Mouse (Mus musculus) 3134 (cell line): ENCODE measurements around the gene Sparc.

Experiments used
- DNase-seq: peaks from one replicate; pipeline ENCODE4 v3.0.0-alpha.2; 2011; ENCODE audit warnings: low spot score; ENCODE audit not compliant: insufficient read length; ENCODE audit errors: extremely low read depth

Gene Sparc

DNA sequence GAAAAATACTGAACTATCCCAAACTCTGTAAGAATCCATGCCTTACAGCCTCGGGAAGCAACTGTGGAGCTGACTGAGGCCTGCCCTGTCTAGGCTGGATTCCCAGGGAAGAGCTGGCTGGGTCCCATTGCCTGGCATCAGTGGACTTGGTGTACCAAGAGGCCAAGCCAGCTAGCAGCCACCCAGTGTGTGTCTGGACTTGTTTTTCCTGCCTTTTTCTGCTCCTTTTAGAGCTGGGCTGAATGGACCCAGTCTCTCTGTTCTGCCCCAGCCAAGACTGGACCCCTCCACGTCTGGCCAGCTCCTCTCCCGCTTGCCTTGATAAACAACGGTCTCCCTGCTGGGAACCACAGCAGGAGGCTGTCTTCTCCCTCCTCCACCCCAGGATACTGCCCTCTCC is 15.0 kb upstream of the Sparc start:
- DNase-seq: no peak

DNA sequence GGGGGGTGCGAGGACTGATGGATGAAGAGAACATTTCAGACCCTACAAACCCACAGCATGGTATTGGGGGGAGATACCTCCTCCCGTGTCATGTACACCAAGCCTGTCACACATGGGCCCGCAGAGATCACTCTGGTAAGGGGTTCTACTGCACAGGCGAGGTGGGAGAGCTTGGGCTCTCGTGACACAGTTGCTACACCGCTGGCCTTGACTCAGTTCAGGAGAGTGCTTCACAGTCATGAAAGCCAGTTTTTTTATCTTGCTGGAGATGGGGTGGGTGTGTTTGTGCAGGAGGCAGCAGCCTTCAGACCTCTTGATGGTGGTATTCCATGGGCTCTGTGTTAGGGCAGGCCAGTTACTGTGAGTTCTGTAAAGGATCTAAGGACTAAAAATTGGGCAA is 13.1 kb upstream of the Sparc start:
- no peak for DNase-seq

DNA sequence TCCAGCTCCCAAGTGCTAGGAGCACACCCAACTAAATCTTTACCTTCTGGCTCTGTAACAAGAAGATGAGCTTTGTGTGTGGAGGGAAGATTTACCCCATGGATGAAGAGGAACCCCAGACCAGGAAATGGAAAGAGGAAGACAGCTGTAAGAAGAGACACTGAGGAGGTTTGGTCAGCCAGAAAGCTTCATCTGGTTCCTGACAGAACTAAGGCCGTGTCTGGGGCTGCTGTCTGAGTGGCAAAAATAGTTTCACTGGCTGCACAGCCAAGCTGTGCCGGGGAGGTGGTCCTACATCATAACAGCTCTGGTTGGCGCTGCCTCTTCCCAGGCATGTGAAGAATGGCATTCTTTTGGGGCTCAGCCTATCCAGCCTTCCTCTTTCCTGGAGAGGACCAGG is 10.0 kb upstream of the Sparc start:
- DNase-seq: no peak

DNA sequence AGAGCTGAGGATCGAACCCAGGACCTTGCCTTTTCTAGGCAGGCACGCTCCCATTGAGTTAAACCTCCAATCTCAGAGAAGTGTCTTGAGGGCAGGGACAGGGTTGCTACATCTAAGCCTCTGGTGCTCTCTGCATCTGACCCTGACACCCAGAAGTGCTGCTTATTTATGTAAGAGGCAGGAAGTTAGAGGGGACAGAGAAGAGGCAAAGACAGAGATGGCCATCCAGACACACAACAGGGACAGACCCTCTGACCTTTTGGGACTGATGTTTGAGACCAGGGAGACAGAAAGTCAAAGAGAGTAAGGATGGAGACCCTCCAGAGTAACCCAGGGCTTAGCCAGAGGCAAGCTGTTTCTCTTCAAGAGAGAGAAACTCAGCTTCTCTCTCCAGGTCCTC is 7.0 kb upstream of the Sparc start:
- DNase-seq: no peak

DNA sequence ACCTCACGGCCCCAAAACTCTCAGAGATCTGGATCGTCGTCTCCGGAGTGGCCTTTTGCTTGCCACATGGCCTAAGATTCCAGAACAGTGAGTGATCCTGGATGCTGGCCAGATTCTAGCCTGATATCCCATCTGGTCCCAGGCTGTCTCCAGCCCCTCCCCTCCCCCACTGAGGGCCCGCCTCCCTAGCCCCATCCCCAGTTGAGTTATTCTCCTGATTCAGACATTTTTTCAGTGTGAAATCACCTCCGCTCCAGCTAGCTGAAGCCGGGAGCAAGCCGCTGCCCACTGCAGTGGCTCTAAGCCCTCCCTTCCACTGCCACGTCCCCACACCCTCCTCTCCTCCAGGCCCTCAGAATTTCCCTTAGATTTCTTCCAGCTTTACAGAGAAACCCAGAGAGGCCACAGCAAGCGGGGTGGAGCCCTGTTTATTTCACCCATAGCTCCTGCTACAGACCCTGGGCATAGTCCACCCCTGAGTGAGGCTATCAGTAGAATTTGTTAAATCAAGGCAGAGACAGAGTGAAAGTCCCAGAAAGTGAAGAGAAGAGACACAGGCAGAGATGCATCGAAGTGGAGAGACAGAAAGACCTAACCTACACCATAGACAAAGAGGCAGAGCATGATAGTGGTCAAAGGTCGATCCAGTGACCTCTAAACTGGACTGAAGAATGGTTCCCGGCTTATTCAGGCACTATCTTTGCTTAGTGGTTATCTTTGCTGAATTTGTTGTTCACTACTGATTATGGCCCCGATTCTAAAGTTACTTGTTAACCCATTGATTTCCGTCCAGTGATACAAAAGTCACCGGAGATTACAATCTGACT is 5.4 kb upstream of the Sparc start:
- peak; percentile 97 for DNase-seq

DNA sequence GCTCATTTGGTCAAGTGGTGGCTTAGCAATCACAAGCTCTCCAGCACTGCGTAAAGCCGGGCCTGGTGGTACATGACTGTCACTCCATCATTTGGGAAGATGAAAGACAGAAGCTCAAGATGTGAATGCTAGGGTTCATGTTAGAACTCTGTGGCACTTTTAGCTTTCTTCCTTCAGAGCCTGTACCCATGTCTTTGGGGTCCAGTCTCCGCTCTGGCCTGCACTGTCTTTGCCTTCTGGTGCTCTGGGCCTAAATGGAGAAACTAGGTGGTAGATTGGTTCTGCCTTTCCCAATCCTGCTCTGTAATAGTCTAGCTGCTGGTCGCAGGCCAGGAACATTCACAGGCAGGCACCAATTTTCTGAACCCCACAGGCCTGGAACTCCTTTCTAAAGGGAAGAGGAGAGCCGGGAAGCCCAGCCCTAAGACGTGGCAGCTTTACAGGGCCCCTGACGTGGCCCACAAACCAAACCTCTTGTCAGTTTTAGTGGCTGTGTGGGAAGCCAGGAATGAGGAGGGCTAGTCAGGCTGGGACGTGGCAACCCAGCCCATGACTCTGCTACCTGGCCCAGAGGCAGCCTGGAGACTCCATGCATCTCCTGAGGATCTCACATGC is 1.9 kb upstream of the Sparc start:
- peak; percentile 70 for DNase-seq

DNA sequence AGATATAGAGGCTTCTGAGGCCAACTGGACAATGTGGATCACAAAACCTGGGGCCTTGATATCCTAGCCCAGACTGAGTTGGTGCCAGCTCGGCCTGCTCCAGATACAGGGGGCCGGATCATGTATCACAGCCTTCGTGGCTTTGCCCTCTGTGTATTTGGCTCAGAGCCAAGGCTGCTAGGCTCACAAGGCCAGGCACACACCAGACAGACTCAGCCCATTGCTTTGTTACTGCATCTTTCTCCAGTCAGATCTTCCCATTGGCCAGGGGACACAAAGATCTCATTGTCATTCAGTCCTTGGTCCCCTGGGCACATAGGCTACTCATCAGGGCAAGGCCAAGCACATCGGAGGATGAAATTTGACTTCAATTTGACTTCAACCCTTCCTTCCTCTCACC is 773 bp upstream of the Sparc start:
- DNase-seq: peak; percentile 77

DNA sequence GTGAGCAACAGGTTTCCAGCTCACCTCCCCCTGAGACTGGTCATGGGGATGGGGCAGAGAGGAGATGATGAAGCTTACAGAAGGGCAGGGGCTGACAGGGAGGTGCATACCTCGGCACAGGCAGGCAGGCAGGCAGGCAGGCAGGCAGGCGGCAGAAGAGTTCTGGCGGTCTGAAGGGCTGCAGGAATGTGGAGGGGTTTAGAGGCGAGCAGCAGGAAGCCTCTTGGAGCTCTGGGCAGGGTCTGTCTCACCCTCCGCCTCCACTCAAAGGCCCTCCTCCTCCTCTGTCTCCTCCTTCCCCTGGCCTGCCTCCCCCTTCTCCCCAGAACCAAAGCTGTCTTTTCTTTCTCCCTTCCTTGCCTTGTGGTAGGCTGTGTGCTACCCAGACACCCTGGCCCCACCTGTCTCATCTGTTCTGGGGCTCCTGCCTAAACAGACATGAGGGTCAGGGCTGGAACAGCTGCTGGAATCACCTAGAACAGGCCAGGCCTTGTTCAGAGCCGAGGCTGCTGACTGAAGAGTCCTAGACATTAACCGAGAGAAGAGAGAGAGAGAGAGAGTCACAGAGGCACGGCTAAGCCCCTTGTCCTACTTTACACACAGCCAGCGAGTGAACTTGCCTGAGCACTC is 3.2 kb downstream of the Sparc start:
- DNase-seq: peak; percentile 79

DNA sequence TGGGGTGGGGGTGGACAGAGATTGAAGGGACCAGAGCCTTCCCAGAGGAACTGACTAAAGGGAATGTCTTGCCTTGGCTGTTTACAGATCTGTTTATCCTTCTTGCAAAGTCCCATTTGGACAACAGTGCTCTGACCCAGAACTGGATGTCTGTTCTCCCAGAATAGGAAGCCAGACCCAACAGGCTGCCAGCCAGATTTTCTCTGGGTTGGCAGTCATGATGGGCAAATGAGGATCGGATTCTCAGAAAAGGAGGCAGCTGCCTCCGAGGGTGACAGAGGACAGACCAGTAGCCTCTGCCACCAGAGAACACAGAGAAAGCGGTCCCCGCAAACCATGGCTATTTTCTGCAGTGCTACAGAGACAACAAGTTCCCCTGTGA is 3.7 kb downstream of the Sparc start:
- no peak for DNase-seq

DNA sequence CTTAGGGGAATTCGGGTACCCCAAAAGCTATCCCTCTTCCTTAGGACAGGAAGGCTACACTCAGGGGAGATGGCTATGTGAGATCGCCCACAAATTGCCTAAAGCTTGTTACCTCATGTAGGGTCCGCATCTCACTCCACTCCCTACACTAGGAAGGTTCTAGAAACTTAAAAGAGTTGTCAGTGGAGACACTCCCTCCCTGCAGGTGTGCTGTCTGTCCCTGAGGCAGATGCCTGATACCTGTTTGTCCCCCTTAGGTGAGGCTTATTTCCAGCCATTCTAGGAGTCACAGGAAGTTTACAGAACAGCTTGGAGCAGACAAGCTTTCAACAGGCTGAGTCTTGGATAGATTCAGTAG is 4.3 kb downstream of the Sparc start:
- no peak for DNase-seq

DNA sequence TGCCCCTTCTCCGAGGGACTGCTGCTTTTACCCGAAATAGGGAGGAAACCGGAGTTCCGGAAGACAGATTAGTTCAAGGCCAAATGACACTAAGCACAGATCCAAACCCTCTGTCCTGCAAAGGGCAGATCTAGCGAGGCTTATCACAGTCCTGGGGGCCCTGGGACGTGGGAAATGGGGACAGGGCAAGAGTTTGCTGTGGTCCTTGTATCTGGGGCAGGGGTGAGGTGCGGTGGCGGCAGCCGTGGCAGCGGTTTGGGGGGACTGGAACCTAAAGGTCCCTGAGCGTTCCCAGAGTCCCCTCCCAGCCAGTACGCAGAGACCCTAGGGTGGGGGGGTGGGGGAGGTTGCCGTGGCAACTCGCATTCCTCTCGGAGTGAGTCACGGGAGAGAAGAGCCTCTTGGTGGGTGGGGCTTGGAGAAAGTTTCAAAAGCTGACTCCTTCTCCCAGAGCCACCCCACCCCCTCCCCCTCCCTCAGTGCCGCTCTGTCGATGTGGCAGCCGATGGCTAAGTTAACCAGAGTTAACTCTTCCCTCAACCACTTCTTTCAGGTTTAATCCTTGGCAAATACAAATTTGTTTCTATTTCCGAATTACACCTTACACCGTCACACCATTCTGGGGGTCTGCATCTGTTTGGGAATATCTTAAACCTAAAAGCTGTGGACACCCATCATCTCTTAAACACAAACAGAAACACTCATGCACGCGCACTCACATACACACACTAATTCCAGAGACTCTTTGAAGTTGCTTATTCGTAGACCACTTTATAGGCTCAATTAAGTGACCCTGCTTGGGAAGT is 4.9 kb downstream of the Sparc start:
- peak; percentile 78 for DNase-seq

DNA sequence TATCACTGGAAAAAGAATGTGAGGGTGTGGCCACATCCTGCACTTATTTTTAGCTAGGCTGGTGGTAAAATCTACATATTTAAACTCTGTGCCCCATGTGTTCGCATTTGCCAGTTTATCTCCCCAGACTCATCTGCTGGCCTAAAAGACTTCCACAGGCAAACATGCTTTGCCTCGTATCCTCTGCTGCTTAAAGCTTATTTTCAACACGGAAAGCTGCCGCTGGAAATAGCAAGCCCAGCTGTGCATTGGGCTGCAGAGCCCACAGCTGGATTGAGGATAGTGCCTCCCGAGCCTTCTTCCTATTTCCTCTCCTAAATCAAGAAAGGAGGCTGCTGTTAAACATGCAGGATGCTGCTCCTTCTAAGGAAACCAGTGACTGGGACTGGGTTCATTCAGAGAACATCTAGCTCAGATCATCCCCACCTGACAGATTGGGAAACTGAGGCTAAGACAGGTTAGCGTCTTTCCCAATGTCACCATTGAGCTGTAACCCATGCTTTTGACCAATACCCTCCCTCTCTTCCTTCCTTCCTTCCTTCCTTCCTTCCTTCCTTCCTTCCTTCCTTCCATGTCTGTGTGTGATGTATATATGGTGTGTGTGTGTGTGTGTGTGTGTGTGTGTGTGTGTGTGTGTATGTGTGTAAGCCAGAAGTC is 6.2 kb downstream of the Sparc start:
- DNase-seq: no peak

DNA sequence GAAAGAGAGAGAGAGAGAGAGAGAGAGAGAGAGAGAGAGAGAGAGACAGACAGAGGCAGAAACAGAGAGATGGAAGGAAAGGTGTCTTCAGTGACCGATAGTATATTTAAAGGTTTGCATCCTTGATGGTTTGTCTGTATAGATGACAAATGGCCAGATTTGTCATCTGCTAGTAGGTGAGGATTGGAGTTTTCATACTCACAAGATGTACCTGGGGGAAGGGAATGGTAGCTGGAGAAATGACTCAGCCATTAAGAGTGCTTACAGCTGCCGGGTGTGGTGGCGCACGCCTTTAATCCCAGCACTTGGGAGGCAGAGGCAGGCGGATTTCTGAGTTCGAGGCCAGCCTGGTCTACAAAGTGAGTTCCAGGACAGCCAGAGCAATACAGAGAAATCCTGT is 7.3 kb downstream of the Sparc start:
- DNase-seq: peak; percentile 51

DNA sequence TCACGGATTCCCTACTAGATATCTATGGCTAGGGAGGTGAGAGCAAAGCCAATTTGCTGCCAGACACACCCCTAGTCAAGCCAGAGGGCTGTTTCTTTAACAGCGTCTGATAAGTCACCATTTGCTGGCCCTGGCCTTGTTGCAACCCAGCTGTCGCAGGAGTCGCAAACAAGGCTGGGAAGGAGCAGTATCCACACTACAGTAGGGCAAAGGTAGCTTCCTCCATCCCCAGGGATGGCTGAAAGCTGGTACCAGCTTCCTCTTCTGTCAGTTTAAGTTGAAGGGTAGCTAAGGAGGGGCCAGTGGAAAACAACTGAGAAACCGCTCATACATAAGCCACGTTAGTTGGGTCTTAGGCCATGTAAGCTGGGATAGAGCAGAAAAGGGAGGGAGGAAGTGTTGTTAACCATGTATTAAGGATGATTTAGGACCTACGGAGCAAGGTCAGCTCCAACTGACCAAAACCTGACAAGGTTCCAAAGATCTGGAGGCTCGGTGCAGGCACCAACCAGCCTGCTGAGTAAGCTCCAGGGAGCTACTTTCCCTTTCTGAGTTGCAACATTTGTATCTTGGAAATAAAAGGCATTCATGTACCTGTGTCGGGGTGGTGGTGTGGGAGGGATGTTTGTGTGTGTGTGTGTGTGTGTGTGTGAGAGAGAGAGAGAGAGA is 7.8 kb downstream of the Sparc start:
- DNase-seq: peak; percentile 56

DNA sequence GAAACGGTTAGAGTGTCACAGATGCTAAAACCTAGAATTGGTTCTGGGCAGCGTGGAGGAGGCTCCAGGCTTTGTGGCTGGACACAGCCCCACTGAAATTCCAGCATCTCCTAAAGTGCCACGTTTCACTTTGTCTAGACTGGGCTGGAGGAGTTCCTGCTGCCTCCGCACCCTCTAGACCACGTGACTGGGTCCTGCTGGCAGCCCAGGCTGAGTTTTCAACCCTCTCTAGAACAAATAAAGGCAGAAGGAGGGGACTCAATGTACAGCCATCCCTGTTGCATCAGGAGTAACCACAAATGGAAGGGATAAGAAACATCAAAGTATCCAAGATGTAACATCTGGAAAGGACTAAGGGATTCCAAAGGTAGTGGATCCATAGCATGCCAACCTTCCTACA is 8.7 kb downstream of the Sparc start:
- peak; percentile 51 for DNase-seq

DNA sequence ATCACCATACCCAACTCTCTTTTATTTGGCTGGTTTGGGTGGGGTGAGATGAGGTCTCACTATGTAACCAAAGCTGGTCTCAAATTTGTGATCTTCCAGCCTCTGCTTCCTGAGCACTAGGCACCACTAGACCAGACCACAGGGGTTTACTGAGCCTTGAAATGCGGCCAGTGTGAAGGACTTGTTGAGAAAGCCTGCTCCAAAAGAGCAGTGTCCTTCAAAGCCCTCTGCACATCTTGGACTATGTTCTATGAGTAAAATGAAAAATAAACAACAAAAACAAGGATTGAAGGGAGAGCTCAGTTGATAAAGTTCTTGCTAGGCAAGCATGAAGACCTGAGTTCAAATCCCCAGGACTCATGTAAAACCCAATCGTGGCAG is 9.6 kb downstream of the Sparc start:
- DNase-seq: no peak

DNA sequence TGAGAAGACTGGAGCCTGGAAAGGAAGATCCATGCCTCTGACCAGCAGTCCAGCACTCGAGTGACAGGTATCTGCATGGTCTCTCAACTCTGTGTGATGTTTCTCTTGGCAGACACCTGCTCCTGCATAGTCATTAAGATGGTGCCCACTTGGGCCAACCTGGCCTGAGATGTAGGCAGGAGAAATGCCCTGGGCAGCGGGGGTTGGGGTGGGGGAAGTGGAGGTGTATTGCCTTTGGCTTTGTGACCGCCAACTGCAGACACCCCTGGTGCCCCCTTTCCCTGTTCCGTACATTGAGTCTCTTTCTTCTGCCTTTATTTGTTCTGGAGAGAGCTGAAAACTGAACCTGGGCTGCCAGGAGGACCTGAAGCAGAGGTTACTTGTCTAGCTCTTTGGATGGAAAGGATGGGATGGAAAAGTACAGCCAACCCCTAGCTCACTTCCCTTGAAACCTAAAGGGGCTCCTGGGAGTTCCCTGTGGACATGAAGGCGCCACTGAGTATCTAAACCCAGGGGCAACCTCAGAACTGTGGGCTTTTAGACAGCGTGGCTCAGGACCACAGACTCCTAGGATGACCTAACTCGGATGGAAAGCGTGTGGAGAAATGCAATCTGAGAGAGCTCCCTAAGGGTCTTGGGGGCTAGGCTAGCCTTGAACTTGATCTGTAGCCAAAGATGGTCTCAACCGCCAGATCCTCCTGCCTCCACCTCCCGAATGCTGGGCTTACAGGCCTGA is 10.1 kb downstream of the Sparc start:
- no peak for DNase-seq

DNA sequence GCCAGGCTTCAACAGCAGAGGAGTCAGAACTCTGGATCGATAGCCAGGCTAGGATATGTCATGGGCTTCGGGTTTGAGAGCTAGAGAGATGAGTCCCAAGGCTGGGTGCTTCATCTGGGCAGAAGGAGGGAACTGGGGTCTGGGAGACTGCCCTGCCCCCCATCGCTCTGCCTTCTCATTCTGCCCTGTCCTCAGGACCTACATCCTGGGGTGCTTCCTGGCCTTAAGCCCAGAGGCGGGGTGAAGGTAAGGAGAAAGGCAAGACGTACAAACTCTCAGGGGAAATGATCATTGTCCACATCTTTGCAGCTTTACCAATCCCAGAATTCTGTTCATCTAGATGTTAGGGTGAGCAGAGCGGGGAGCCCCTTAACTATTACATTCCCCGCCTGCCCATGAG is 10.9 kb downstream of the Sparc start:
- no peak for DNase-seq

DNA sequence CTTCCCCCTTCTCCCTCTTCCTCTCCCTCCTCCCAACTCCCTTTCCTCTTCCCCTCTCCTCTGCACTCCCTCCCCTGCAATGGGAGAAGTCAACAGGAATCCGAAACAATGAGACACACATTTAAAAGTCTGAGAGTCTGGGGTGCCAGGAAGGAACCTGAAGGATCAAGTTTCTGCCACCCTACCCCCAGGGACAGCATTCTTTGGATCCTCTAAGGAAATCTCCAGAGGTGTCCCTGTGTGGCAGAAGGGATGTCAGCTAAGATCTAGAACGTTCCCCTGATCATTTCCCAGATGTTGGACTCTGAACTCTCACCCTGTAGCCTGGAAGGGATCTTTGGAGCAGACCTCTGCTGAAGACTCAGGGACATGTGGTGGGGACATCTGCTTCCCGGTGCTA is 12.5 kb downstream of the Sparc start:
- no peak for DNase-seq

DNA sequence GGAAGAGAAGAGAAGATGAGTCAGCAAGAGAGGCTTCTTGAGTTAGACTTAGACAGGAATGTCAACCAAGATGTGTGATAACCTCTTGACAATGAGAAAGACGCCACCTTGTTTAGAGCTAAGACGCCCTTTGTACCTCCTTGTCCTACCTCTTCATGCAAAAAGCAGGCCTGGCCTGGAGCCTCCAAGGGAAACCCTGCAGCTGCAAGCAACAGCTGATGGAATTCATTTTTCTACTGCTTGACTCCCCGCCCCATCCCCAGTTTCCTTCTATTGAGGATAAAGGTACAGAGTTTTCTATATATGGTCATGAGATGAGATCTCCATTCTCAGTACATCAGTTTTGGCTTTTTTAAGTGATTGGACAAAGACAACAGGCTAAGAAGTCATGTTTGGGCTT is 13.0 kb downstream of the Sparc start:
- DNase-seq: no peak
